Mouse (Mus musculus): ENCODE measurements around the gene Zcchc9. TPM values are rescaled to one million over a fixed set of nuclear protein-coding genes. Genes with fewer than 3 reads are reported as not detected.

Gene Zcchc9
- polyA plus RNA-seq, 1 experiment: 31.4 TPM

- no peaks in the 10 kb centered on the region for H3K4me1 ChIP-seq (ENCODE audit: control insufficient read depth, insufficient read depth, low read length)
- TF ChIP-seq POLR2A (IDR thresholded peaks at IDR 0.05; ENCODE audit: low read depth, low read length) (no peak), CTCF (IDR thresholded peaks at IDR 0.05; ENCODE audit: borderline replicate concordance, insufficient read depth, low read length) (no peak)
- no peak overlapping the region for H3K4me3 ChIP-seq (ENCODE audit: insufficient read depth, low read length)
- H3K27ac ChIP-seq (ENCODE audit: insufficient read depth, low read length): no peak overlapping the region
Observed at GRCm38 (mm10) chr13:91749981-91750380, 57.5 kb downstream of the Zcchc9 start.

GRCm38 (mm10) chr13:91748401-91748800 is 59.1 kb downstream of the Zcchc9 start:
- no peaks in the 10 kb centered on the region for H3K4me1 ChIP-seq (ENCODE audit: control insufficient read depth, insufficient read depth, low read length)
- TF ChIP-seq CTCF (IDR thresholded peaks at IDR 0.05; ENCODE audit: borderline replicate concordance, insufficient read depth, low read length) (no peak), POLR2A (IDR thresholded peaks at IDR 0.05; ENCODE audit: low read depth, low read length) (no peak)
- H3K4me3 ChIP-seq (ENCODE audit: insufficient read depth, low read length): no peak overlapping the region
- no peak overlapping the region for H3K27ac ChIP-seq (ENCODE audit: insufficient read depth, low read length)

Other genes starting within 250 kb of the Zcchc9 start
- gene Acot12, start 66.2 kb downstream of the Zcchc9 start, polyA plus RNA-seq (2011; ENCODE audit: insufficient read length, low read depth, missing spikeins): not detected in 2 replicates
- gene Ckmt2, start 69.2 kb upstream of the Zcchc9 start, polyA plus RNA-seq (2011; ENCODE audit: insufficient read length, low read depth, missing spikeins): not detected in 2 replicates

Measured in embryonic fibroblast, embryonic 13.5 days (primary cell).